Mouse (Mus musculus) midbrain, embryonic 11.5 days (tissue): Measurements from ENCODE around the gene Cldn10. TPM values are rescaled to one million over a fixed set of nuclear protein-coding genes. Genes with fewer than 3 reads are reported as not detected.

Source experiments
- ATAC-seq: fragments of 200-750 bp; cut with Nextera tagmentation; 2 replicates; pipeline ENCODE4 v1.8.0; 2017; ENCODE audit warnings: moderate TSS enrichment, moderate library complexity; ENCODE audit not compliant: low FRiP score
- DNase-seq: peaks from one replicate; pipeline ENCODE4 v3.0.0; 2015; ENCODE audit warnings: low spot score; ENCODE audit errors: missing footprints
- H3K27ac ChIP-seq: fragments of 300-500 bp; sonication (generic); 2 replicates; pipeline ENCODE4 v1.5.1; 2014; ENCODE audit warnings: low read depth, low read length
- H3K27me3 ChIP-seq: fragments of 300-500 bp; sonication (generic); 2 replicates; pipeline ENCODE4 v1.6.1; 2014; ENCODE audit warnings: mild to moderate bottlenecking, low read length, moderate library complexity, mixed read lengths; ENCODE audit not compliant: control insufficient read depth, insufficient read depth
- H3K36me3 ChIP-seq: fragments of 300-500 bp; sonication (generic); 2 replicates; pipeline ENCODE4 v1.6.1; 2014; ENCODE audit warnings: mild to moderate bottlenecking, low read length, moderate library complexity, mixed read lengths; ENCODE audit not compliant: control insufficient read depth, insufficient read depth
- H3K4me1 ChIP-seq: fragments of 300-500 bp; sonication (generic); 2 replicates; pipeline ENCODE4 v1.6.1; 2014; ENCODE audit warnings: low read length; ENCODE audit not compliant: control insufficient read depth, insufficient read depth
- H3K4me2 ChIP-seq: fragments of 300-500 bp; sonication (generic); 2 replicates; pipeline ENCODE4 v1.6.1; 2014; ENCODE audit warnings: mild to moderate bottlenecking, moderate library complexity
- H3K4me3 ChIP-seq: fragments of 300-500 bp; sonication (generic); 2 replicates; pipeline ENCODE4 v1.5.1; 2014; ENCODE audit warnings: low read depth, low read length
- H3K9ac ChIP-seq: fragments of 300-500 bp; sonication (generic); 2 replicates; pipeline ENCODE4 v1.6.1; 2014; ENCODE audit warnings: low read length
- H3K9me3 ChIP-seq: fragments of 300-500 bp; sonication (generic); 2 replicates; pipeline ENCODE4 v1.6.1; 2016; ENCODE audit warnings: low read length; ENCODE audit not compliant: control insufficient read depth
- WGBS: fragments of 180-500 bp; shearing (Covaris S2); extraction: QIAGEN DNeasy Blood & Tissue Kit; methylation state at CpG from one replicate; pipeline ENCODE4 v1.1.7; 2014; 5-methylcytosine and 5-hydroxymethylcytosine counted together
- polyA plus RNA-seq: library from polyadenylated mRNA; unstranded; fragments of >200 nt; fragmentation: Nextera tagmentation; extraction: Ambion mirVana; gene quantifications from 2 replicates; pipeline ENCODE4 v1.2.1, GENCODE M21; 2014

The Cldn10 gene
- polyA plus RNA-seq, 1 experiment from 2014 or later = 0.86 TPM

DNA sequence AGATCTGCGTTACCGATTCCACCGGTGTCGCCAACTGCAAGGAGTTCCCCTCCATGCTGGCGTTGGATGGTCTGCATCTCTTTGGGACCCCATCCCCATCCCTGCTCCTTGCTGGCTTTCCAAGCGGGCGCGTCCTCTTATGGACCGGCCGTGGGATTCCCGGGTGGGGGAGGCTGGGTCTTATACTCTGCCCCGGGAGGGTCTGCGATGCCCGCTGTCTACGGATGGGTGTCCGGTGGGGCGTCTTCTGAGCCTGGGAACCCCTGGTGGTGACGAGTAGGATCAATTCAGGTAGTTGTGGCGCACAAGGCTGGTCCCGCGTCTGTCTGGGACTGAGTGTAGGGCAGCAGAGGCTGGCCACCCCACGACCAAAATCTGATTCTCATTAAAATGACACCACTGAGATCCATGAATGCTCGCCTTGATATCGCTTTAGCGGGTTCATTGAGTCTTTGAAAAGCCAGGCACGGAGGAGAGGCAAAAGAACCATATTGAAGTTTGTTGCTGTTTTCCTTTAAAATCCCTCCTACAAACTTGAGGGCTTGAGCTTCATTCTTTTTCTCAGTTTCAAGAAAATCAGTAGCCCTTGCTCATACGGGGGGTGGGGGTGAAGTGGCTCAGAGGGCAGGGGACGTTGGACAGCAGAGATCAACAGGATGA is 67.6 kb downstream of the Cldn10 start:
- H3K4me3 ChIP-seq = peak overlapping the region; percentile 50
- no peak overlapping the region for H3K27ac ChIP-seq
- peak overlapping the region; percentile 65 for H3K4me2 ChIP-seq
- H3K27me3 ChIP-seq = peaks cover 6% of the 10 kb centered on the region
- DNase-seq = peak; percentile 93
- ATAC-seq = peak; percentile 73
- WGBS = under 1% methylated on average over 28 of the region's 28 CpGs
- H3K4me1 ChIP-seq = 0 out of 2 replicates have a peak, but pooled peaks cover 3% of the 10 kb centered on the region
- H3K9ac ChIP-seq = peak overlapping the region; percentile 4
- H3K36me3 ChIP-seq = no peaks in the 10 kb centered on the region
- H3K9me3 ChIP-seq = no peaks in the 10 kb centered on the region

DNA sequence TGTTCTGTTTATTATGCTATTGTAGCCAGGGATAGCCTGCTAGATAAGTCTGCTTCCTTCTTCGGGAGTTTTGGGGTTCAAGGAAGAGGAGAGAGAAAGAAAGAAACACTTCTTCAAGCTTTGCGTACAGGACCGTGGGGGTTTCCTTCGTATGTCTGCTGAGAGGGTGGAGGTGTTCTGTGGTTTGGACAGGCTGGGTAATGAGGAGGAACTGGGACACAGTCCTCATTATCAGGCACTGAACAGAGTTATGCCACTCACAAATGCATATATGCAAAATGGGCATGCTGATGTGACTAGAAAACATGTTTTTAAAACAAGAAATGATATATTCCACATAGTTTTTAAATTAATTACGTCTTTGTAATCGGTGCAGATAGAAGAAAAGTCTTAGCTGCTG is 68.9 kb downstream of the Cldn10 start:
- 0 out of 2 replicates have a peak, but pooled peaks cover 3% of the 10 kb centered on the region for H3K4me1 ChIP-seq
- ATAC-seq (no peak), DNase-seq (no peak)
- 85% methylated on average over 6 of the region's 6 CpGs for WGBS
- no peak overlapping the region for H3K27ac ChIP-seq
- no peak overlapping the region for H3K9ac ChIP-seq
- no peaks in the 10 kb centered on the region for H3K9me3 ChIP-seq
- no peaks in the 10 kb centered on the region for H3K36me3 ChIP-seq
- H3K4me2 ChIP-seq = no peak overlapping the region
- H3K27me3 ChIP-seq = peaks cover 6% of the 10 kb centered on the region
- no peak overlapping the region for H3K4me3 ChIP-seq

DNA sequence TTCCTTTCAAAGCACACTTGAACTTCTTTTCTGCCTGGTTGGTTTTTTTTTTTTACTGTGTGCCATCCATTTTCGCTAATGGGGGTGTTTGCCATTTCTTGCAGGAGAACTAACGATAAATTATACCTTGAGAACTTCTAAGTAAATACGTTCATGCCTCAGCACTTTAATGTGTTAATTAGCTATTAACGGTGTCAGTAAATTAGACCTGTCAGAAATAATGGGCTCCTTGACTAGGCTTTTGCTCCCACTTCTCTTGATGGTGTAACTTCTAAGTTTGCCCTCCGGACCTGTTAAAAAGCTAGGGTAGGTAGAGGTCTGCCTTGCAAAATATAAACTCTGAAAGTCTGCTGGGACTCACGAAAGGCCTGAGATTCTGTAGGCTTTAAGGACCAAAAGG is 70.6 kb downstream of the Cldn10 start:
- Histone ChIP-seq H3K27ac (no peak overlapping the region), H3K27me3 (peaks cover 6% of the 10 kb centered on the region), H3K36me3 (no peaks in the 10 kb centered on the region), H3K4me2 (no peak overlapping the region), H3K9me3 (no peaks in the 10 kb centered on the region), H3K4me3 (no peak overlapping the region), H3K4me1 (0 out of 2 replicates have a peak, but pooled peaks cover 3% of the 10 kb centered on the region), H3K9ac (no peak overlapping the region)
- DNase-seq = no peak
- ATAC-seq = no peak
- 78% methylated on average over 6 of the region's 6 CpGs for WGBS

DNA sequence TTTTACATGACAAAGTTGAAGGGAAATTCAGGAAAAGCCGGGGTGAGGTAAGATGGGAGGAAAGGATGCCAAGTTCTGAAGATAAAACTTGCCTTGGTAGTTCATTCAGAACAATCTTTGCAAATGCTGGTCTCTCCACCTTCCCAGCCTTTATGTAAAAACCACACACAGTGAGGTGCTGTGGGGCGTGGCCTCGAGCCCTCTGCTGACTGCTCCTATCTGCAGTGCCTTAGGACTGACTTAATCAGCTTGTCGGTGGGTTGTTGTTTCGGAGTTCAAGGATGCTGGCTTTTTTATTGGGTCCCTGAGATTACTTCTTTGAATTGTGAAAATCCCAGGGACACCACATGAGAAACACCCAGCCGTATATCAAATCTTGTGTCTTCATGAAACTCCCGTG is 74.5 kb downstream of the Cldn10 start:
- ATAC-seq (no peak), DNase-seq (no peak)
- Histone ChIP-seq H3K4me2 (no peak overlapping the region), H3K27ac (no peak overlapping the region), H3K9me3 (no peaks in the 10 kb centered on the region), H3K27me3 (no peaks in the 10 kb centered on the region), H3K4me1 (0 out of 2 replicates have a peak, but pooled peaks cover under 1% of the 10 kb centered on the region), H3K9ac (no peak overlapping the region), H3K4me3 (no peak overlapping the region), H3K36me3 (no peaks in the 10 kb centered on the region)
- WGBS = 68% methylated on average over 7 of the region's 7 CpGs

DNA sequence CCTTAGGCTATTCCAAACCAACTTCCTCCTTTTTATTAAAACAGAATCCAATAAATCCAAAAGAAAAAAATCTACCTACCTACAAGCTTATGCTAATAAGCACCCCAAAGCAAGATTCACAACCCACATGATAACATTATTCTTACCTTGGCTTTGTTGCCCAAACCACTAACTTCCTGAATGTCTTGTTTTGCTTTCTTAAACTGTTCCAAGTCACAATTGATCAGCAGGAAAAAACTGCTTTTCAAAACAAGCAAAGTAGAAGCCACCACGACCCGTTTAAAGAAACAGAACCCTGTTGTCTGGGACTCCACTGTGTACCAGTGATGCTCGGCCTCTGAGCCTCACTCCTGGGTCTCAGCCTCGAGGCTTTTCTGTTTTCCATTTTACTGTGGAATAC is 77.2 kb downstream of the Cldn10 start:
- no peaks in the 10 kb centered on the region for H3K36me3 ChIP-seq
- DNase-seq = no peak
- H3K4me1 ChIP-seq = 0 out of 2 replicates have a peak, but pooled peaks cover 2% of the 10 kb centered on the region
- no peak overlapping the region for H3K9ac ChIP-seq
- H3K9me3 ChIP-seq = no peaks in the 10 kb centered on the region
- no peak overlapping the region for H3K27ac ChIP-seq
- H3K4me3 ChIP-seq = no peak overlapping the region
- H3K4me2 ChIP-seq = no peak overlapping the region
- ATAC-seq = no peak
- no peaks in the 10 kb centered on the region for H3K27me3 ChIP-seq
- WGBS = 70% methylated on average over 4 of the region's 4 CpGs

DNA sequence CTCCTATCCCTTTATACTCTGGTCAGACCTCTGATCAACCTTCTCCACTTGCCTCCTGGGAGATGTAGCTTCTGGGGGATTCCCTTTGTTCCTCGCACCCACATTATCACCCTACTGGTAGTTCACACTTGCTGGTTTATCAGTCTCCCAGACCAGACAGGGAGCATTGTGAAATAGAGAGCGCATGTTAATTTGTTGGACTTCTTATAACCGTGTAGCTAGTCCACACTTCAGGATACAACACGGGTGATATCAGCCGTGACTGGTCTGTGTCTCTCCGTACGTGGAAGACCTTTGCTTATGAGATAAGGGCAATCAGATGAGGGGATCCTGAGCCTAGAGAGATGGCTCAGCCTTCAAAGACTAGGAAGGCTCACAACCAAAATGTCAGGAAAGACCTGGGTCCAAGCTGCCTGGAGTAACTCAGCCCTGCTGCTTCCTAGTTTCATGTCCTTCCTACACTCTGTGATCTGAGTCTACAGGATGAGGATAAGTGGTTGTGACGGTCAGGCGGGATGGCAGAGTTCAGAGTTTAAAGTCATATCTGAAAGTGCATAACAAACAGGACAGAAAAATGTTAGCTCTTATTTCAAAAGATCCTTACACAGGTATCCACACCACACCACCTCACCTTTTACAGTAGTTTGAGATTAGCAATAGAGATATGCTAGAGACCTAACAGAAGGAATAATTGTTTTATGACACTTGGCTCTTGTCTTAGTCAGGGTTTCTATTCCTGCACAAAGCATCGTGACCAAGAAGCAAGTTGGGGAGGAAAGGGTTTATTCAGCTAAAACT is 78.5 kb downstream of the Cldn10 start:
- Histone ChIP-seq H3K27me3 (no peaks in the 10 kb centered on the region), H3K36me3 (no peaks in the 10 kb centered on the region), H3K9me3 (no peaks in the 10 kb centered on the region), H3K4me1 (0 out of 2 replicates have a peak, but pooled peaks cover 2% of the 10 kb centered on the region), H3K4me3 (no peak overlapping the region), H3K9ac (no peak overlapping the region), H3K27ac (no peak overlapping the region), H3K4me2 (no peak overlapping the region)
- no peak for ATAC-seq
- DNase-seq = no peak
- WGBS = 93% methylated on average over 10 of the region's 10 CpGs

DNA sequence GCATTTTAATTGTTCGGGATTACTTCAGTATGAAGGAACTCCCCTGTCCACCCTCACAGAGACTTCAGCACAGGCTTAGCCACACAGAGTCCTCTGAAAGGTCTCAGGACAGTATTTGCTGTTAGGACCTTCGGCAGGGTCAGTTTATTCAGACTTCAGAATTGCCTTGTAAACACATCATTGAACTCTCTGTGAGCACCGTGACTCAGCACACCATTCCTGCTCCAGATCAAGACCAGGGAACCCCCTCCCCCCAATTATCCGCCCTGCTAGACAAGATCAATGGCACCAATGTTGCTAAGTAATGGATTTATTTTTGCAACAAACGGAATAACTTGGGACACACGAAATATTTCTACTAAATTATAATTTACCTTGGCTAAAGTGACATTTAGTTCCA is 79.7 kb downstream of the Cldn10 start:
- 60% methylated on average over 6 of the region's 6 CpGs for WGBS
- H3K27me3 ChIP-seq = no peaks in the 10 kb centered on the region
- ATAC-seq = no peak
- H3K27ac ChIP-seq = no peak overlapping the region
- 0 out of 2 replicates have a peak, but pooled peaks cover 2% of the 10 kb centered on the region for H3K4me1 ChIP-seq
- no peak overlapping the region for H3K9ac ChIP-seq
- no peaks in the 10 kb centered on the region for H3K36me3 ChIP-seq
- H3K4me3 ChIP-seq = no peak overlapping the region
- no peak for DNase-seq
- no peak overlapping the region for H3K4me2 ChIP-seq
- H3K9me3 ChIP-seq = no peaks in the 10 kb centered on the region

DNA sequence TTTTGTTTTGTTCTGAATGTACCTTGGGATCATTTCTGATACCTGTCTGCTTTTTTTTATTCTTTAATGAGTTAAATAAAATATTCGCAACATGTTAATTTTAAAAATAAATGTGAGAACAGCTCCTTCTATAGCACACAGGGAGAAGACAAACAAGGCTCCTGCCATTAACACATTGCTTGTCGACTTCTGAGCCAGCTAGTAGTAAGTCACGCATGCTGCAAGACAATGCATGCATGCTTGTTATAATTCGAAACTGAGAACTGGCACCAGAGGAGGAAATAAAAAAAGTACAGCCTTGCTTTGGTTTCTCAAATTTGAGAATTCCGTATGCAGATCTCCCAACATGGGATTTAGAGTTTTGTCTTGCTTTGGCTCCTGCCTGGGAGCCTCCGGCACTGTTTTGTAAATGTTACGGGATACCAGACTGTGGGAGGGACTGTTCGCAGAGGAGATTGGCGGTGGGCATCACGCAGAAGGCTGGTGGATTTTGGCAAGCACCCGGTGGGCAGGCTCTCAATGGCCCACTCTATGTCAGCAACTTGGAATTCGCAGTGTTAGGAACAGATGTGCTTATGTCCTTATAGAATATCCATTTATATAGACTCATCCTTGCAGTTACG is 80.5 kb downstream of the Cldn10 start:
- no peak for ATAC-seq
- Histone ChIP-seq H3K9ac (no peak overlapping the region), H3K4me2 (no peak overlapping the region), H3K4me3 (no peak overlapping the region), H3K4me1 (0 out of 2 replicates have a peak, but pooled peaks cover 2% of the 10 kb centered on the region), H3K27me3 (no peaks in the 10 kb centered on the region), H3K27ac (no peak overlapping the region), H3K36me3 (no peaks in the 10 kb centered on the region), H3K9me3 (no peaks in the 10 kb centered on the region)
- 84% methylated on average over 13 of the region's 13 CpGs for WGBS
- no peak for DNase-seq

DNA sequence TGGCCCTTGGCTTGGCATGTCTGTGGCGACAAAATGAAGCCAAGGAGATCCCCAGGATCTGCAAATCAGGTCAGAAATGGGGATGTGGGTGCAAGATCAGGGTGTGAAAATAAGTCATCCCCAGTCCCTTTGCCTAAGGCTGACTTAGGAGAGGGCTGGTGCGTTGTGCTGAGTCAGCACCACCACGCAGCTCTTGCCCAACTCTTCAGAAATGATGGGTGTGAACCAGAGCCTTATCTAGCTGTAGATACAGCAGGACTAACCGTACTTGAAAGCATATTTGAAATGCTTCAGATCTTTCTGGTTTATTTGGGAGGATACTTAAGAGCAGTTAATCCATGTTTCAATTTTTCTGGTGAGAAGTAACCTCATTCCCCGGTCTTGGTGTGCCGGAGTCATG is 82.0 kb downstream of the Cldn10 start:
- no peak for ATAC-seq
- Histone ChIP-seq H3K9ac (no peak overlapping the region), H3K27ac (no peak overlapping the region), H3K27me3 (no peaks in the 10 kb centered on the region), H3K9me3 (no peaks in the 10 kb centered on the region), H3K4me2 (no peak overlapping the region), H3K4me1 (0 out of 2 replicates have a peak, but pooled peaks cover 2% of the 10 kb centered on the region), H3K4me3 (no peak overlapping the region), H3K36me3 (no peaks in the 10 kb centered on the region)
- WGBS = 95% methylated on average over 6 of the region's 6 CpGs
- DNase-seq = no peak
